Mouse (Mus musculus): ENCODE measurements around the gene Zfp273. TPM values are rescaled to one million over a fixed set of nuclear protein-coding genes. Genes with fewer than 3 reads are reported as not detected.
"Not testable (repeated sequence)": the region's sequence is repeated elsewhere in the genome, so short reads cannot be mapped to it uniquely, and the experiment has no call there.

The Zfp273 gene
- total RNA-seq, 4 experiments from 2014 or later: 7.6 to 9.3 (median 8.5) TPM

- no peak for DNase-seq (ENCODE audit: low spot score in 2 of 2)
Measured at GRCm38 (mm10) chr13:67864764-67865350, 51.3 kb downstream of the Zfp273 start.

GRCm38 (mm10) chr13:67867899-67868298 lies 54.4 kb downstream of the Zfp273 start:
- no peak for DNase-seq (ENCODE audit: low spot score in 2 of 2)

- DNase-seq (ENCODE audit: low spot score in 2 of 2): not testable (repeated sequence)
Measured at GRCm38 (mm10) chr13:67876049-67876698, 62.6 kb downstream of the Zfp273 start.

Other genes with a start within 250 kb of the Zfp273 start
- 10 to 100 TPM in 1 of 4 experiments, 1 to 10 TPM in 3; 8.7 to 10.2 (median 9.1) TPM for gene Zfp729b, start 204.0 kb upstream of the Zfp273 start, total RNA-seq (2022)
- 1 to 10 TPM in 3 of 4 experiments, not detected in 1; 1.1 to 2.5 (median 1.7) TPM for gene Gm49345, start 176.0 kb upstream of the Zfp273 start, total RNA-seq (2022)
- 10 to 100 TPM in 3 of 4 experiments, 1 to 10 TPM in 1; 9.2 to 12.6 (median 10.6) TPM for gene Zfp729a, start 175.9 kb upstream of the Zfp273 start, total RNA-seq (2022)
- 10 to 100 TPM; 21.2 to 33.3 (median 30.4) TPM for gene Zfp738, start 126.7 kb upstream of the Zfp273 start, total RNA-seq (2022)
- gene Zfp65, start 84.6 kb upstream of the Zfp273 start, total RNA-seq (2022): 10 to 100 TPM; 12.4 to 20.6 (median 16.4) TPM
- 1 to 10 TPM; 4.5 to 7.8 (median 7.0) TPM for gene Zfp85, start 58.5 kb upstream of the Zfp273 start, total RNA-seq (2022)
- gene Zfp493, start 34.0 kb upstream of the Zfp273 start, total RNA-seq (2022): 1 to 10 TPM; 3.5 to 7.2 (median 5.1) TPM
- gene Gm10037, start 17.4 kb downstream of the Zfp273 start, total RNA-seq (2022): 10 to 100 TPM; 10.6 to 13.8 (median 12.9) TPM
- gene BC048507, start 49.6 kb downstream of the Zfp273 start, total RNA-seq (2022): not detected